Mouse (Mus musculus): ENCODE measurements around the gene Wipf2. TPM values are rescaled to one million over a fixed set of nuclear protein-coding genes. Genes with fewer than 3 reads are reported as not detected.
"Not testable (repeated sequence)": the region's sequence is repeated elsewhere in the genome, so short reads cannot be mapped to it uniquely, and the experiment has no call there.

Gene Wipf2
- polyA plus RNA-seq, 1 experiment from 2014 or later, result 2.2 TPM

GRCm38 (mm10) chr11:98927438-98928076 lies 64.1 kb downstream of the Wipf2 start, which contains the start of gene Rara:
TSS of gene Rara (plus strand) at chr11:98927818.
- no peaks in the 10 kb centered on the region for H3K9me3 ChIP-seq (replicated peaks)
- H3K9ac ChIP-seq, result no peak within 1 kb of the TSS
- no peak for ATAC-seq
- peaks cover 25% of the 10 kb centered on the region for H3K36me3 ChIP-seq
- 18% methylated on average over 21 of the region's 21 CpGs for WGBS (ENCODE audit: insufficient replicate concordance)
- H3K4me2 ChIP-seq, result peak within 1 kb of the TSS; percentile 61
- peaks cover 87% of the 10 kb centered on the region for H3K4me1 ChIP-seq
- peak within 1 kb of the TSS; percentile 47 for H3K4me3 ChIP-seq
- peaks cover 60% of the 10 kb centered on the region for H3K27me3 ChIP-seq (replicated peaks)
- H3K27ac ChIP-seq, result no peak within 1 kb of the TSS

- H3K4me1 ChIP-seq, result peaks cover 86% of the 10 kb centered on the region
- H3K36me3 ChIP-seq, result peaks cover 17% of the 10 kb centered on the region
- 27% methylated on average over 11 of the region's 12 CpGs for WGBS (ENCODE audit: insufficient replicate concordance)
- no peak overlapping the region for H3K27ac ChIP-seq
- no peak overlapping the region for H3K9ac ChIP-seq
- peaks cover 68% of the 10 kb centered on the region for H3K27me3 ChIP-seq (replicated peaks)
- peak overlapping the region; percentile 47 for H3K4me3 ChIP-seq
- H3K4me2 ChIP-seq, result peak overlapping the region; percentile 61
- no peaks in the 10 kb centered on the region for H3K9me3 ChIP-seq (replicated peaks)
- ATAC-seq, result no peak
Measured at GRCm38 (mm10) chr11:98928186-98928893, 64.9 kb downstream of the Wipf2 start.

- Histone ChIP-seq H3K9me3 (replicated peaks) (no peaks in the 10 kb centered on the region), H3K27ac (no peak overlapping the region), H3K36me3 (0 out of 2 replicates have a peak, but pooled peaks cover 6% of the 10 kb centered on the region), H3K4me1 (peaks cover 75% of the 10 kb centered on the region), H3K9ac (no peak overlapping the region), H3K4me3 (no peak overlapping the region), H3K27me3 (replicated peaks) (peaks cover 80% of the 10 kb centered on the region), H3K4me2 (no peak overlapping the region)
- 29% methylated on average over 9 of the region's 9 CpGs for WGBS (ENCODE audit: insufficient replicate concordance)
- no peak for ATAC-seq
Measured at GRCm38 (mm10) chr11:98929503-98929902, 66.1 kb downstream of the Wipf2 start.

- Histone ChIP-seq H3K4me2 (no peak overlapping the region), H3K9me3 (replicated peaks) (no peaks in the 10 kb centered on the region), H3K36me3 (no peaks in the 10 kb centered on the region), H3K4me3 (no peak overlapping the region), H3K27me3 (replicated peaks) (peaks cover 86% of the 10 kb centered on the region), H3K9ac (no peak overlapping the region; the same call in 1 of the 2 replicates), H3K27ac (peak overlapping the region; percentile 45), H3K4me1 (peaks cover 68% of the 10 kb centered on the region)
- 43% methylated on average over 7 of the region's 7 CpGs for WGBS (ENCODE audit: insufficient replicate concordance)
- ATAC-seq, result no peak
Measured at GRCm38 (mm10) chr11:98930127-98930601, 66.7 kb downstream of the Wipf2 start.

GRCm38 (mm10) chr11:98930773-98931512 lies 67.5 kb downstream of the Wipf2 start:
- no peak for ATAC-seq
- Histone ChIP-seq H3K36me3 (no peaks in the 10 kb centered on the region), H3K4me2 (peak overlapping the region; percentile 7; the same call in 1 of the 2 replicates), H3K4me1 (peaks cover 63% of the 10 kb centered on the region), H3K27ac (peak overlapping the region; percentile 45; the same call in 1 of the 2 replicates), H3K9me3 (replicated peaks) (no peaks in the 10 kb centered on the region), H3K27me3 (replicated peaks) (peaks cover 93% of the 10 kb centered on the region), H3K9ac (no peak overlapping the region), H3K4me3 (no peak overlapping the region)
- WGBS (ENCODE audit: insufficient replicate concordance), result 22% methylated on average over 10 of the region's 10 CpGs

- Histone ChIP-seq H3K36me3 (no peaks in the 10 kb centered on the region), H3K27me3 (replicated peaks) (peaks cover 96% of the 10 kb centered on the region), H3K4me3 (no peak overlapping the region), H3K4me2 (no peak overlapping the region), H3K27ac (peak overlapping the region; percentile 5; the same call in 1 of the 2 replicates), H3K4me1 (peaks cover 63% of the 10 kb centered on the region), H3K9ac (no peak overlapping the region), H3K9me3 (replicated peaks) (no peaks in the 10 kb centered on the region)
- WGBS (ENCODE audit: insufficient replicate concordance), result 26% methylated on average over 7 of the region's 7 CpGs
- ATAC-seq, result no peak
Measured at GRCm38 (mm10) chr11:98931513-98932292, 68.3 kb downstream of the Wipf2 start.

GRCm38 (mm10) chr11:98932293-98933091 lies 69.1 kb downstream of the Wipf2 start:
- WGBS (ENCODE audit: insufficient replicate concordance), result 28% methylated on average over 19 of the region's 19 CpGs
- Histone ChIP-seq H3K4me2 (0 out of 2 replicates have a peak overlapping the region, but pooled peaks have one; percentile 9), H3K4me1 (peaks cover 69% of the 10 kb centered on the region), H3K27me3 (replicated peaks) (peaks cover 99% of the 10 kb centered on the region), H3K9me3 (replicated peaks) (no peaks in the 10 kb centered on the region), H3K9ac (no peak overlapping the region), H3K36me3 (no peaks in the 10 kb centered on the region), H3K27ac (no peak overlapping the region), H3K4me3 (no peak overlapping the region)
- no peak for ATAC-seq

- H3K4me3 ChIP-seq, result no peak overlapping the region
- no peak overlapping the region for H3K9ac ChIP-seq
- H3K4me1 ChIP-seq, result peaks cover 70% of the 10 kb centered on the region
- no peak for ATAC-seq
- no peaks in the 10 kb centered on the region for H3K36me3 ChIP-seq
- H3K9me3 ChIP-seq (replicated peaks), result no peaks in the 10 kb centered on the region
- H3K4me2 ChIP-seq, result 0 out of 2 replicates have a peak overlapping the region, but pooled peaks have one; percentile 9
- H3K27me3 ChIP-seq (replicated peaks), result peaks cover 99% of the 10 kb centered on the region
- WGBS (ENCODE audit: insufficient replicate concordance), result 41% methylated on average over 9 of the region's 9 CpGs
- H3K27ac ChIP-seq, result no peak overlapping the region
Measured at GRCm38 (mm10) chr11:98933151-98933550, 69.7 kb downstream of the Wipf2 start.

- H3K27ac ChIP-seq; ATAC-seq; H3K4me3 ChIP-seq; H3K36me3 ChIP-seq; H3K4me2 ChIP-seq; H3K9me3 ChIP-seq (replicated peaks); H3K9ac ChIP-seq: not testable (repeated sequence)
- Histone ChIP-seq H3K27me3 (replicated peaks) (peaks cover 99% of the 10 kb centered on the region), H3K4me1 (peaks cover 70% of the 10 kb centered on the region)
- 75% methylated on average over 2 of the region's 2 CpGs for WGBS (ENCODE audit: insufficient replicate concordance)
Measured at GRCm38 (mm10) chr11:98933847-98934246, 70.4 kb downstream of the Wipf2 start.

- H3K4me2 ChIP-seq, result no peak overlapping the region
- no peak overlapping the region for H3K9ac ChIP-seq
- H3K9me3 ChIP-seq (replicated peaks), result no peaks in the 10 kb centered on the region
- peaks cover 99% of the 10 kb centered on the region for H3K27me3 ChIP-seq (replicated peaks)
- H3K4me1 ChIP-seq, result peaks cover 74% of the 10 kb centered on the region
- no peaks in the 10 kb centered on the region for H3K36me3 ChIP-seq
- H3K27ac ChIP-seq, result no peak overlapping the region
- 73% methylated on average over 3 of the region's 3 CpGs for WGBS (ENCODE audit: insufficient replicate concordance)
- no peak for ATAC-seq
- no peak overlapping the region for H3K4me3 ChIP-seq
Measured at GRCm38 (mm10) chr11:98934367-98934766, 70.9 kb downstream of the Wipf2 start.

Measured in liver, embryonic 12.5 days (tissue).